ENCODE assay signal across 28 mouse cellular contexts in genomic region chr1:161345111-161345510, GRCm38 (mm10). TPM values are rescaled to one million over a fixed set of nuclear protein-coding genes. Genes with fewer than 3 reads are reported as not detected.
A peak's percentile ranks its signal among the peaks of the same experiment; 100 is the strongest.
DNase-seq lines count a peak whose midpoint lies in the region; ATAC-seq lines count a peak whose summit lies in the region.
"Had no signal": no experiment of that assay in that cellular context is flagged by ENCODE, and none has a peak within 500 bp of the region (broad histone marks: within the 10 kb centered on the region; RNA-seq: fewer than 3 reads in every experiment).

No protein-coding gene starts in this region.

- no peaks in the 10 kb centered on the region for H3K27me3 ChIP-seq in forebrain, embryonic 14.5 days (replicated peaks; ENCODE audit: control insufficient read depth, insufficient read depth, low read length)
- no peaks in the 10 kb centered on the region for H3K27me3 ChIP-seq in forebrain, embryonic 12.5 days
- H3K27me3 ChIP-seq in hindbrain, embryonic 14.5 days (ENCODE audit: control insufficient read depth, insufficient read depth, low read length): no peaks in the 10 kb centered on the region
- H3K27me3 ChIP-seq in hindbrain, embryonic 11.5 days (ENCODE audit: control insufficient read depth, insufficient read depth, low read length): no peaks in the 10 kb centered on the region
- no peaks in the 10 kb centered on the region for H3K27me3 ChIP-seq in midbrain, embryonic 14.5 days (ENCODE audit: control insufficient read depth, insufficient read depth, low read length)
- no peaks in the 10 kb centered on the region for H3K27me3 ChIP-seq in midbrain, embryonic 11.5 days (ENCODE audit: control insufficient read depth, insufficient read depth, low read length)
- H3K27me3 ChIP-seq: CH12.LX; embryonic facial prominence, embryonic 15.5 days; heart, embryonic 15.5 days; hindbrain, embryonic 12.5 days had no signal

- no peaks in the 10 kb centered on the region for H3K4me1 ChIP-seq in forebrain, embryonic 14.5 days (ENCODE audit: control insufficient read depth, insufficient read depth, low read length)
- no peaks in the 10 kb centered on the region for H3K4me1 ChIP-seq in forebrain, embryonic 12.5 days
- H3K4me1 ChIP-seq in hindbrain, embryonic 14.5 days (replicated peaks; ENCODE audit: control insufficient read depth, insufficient read depth, low read length): 0 out of 2 replicates have a peak, but pooled peaks cover 8% of the 10 kb centered on the region
- no peaks in the 10 kb centered on the region for H3K4me1 ChIP-seq in hindbrain, embryonic 11.5 days (replicated peaks; ENCODE audit: control insufficient read depth, insufficient read depth, low read length)
- H3K4me1 ChIP-seq in midbrain, embryonic 14.5 days (ENCODE audit: control insufficient read depth, insufficient read depth, low read length): 0 out of 2 replicates have a peak, but pooled peaks cover 4% of the 10 kb centered on the region
- H3K4me1 ChIP-seq in midbrain, embryonic 11.5 days (ENCODE audit: control insufficient read depth, insufficient read depth, low read length): no peaks in the 10 kb centered on the region
- H3K4me1 ChIP-seq: forebrain, embryonic 10.5 days; heart, embryonic 10.5 days; hindbrain, embryonic 12.5 days had no signal

- peak; percentile 5 for DNase-seq in forebrain, embryonic 14.5 days (ENCODE audit: low spot score)
- peak; percentile 54 for DNase-seq in hindbrain, embryonic 14.5 days (ENCODE audit: low spot score)
- no peak for DNase-seq in hindbrain, embryonic 11.5 days (ENCODE audit: low spot score)
- peak; percentile 14 for DNase-seq in midbrain, embryonic 14.5 days
- no peak for DNase-seq in midbrain, embryonic 11.5 days (ENCODE audit: low spot score, missing footprints)
- peak; percentile 38 for DNase-seq in retina, embryonic 14.5 days (ENCODE audit: low spot score)
- DNase-seq in left cerebral cortex, postnatal 4 days: no peak
- DNase-seq: adrenal gland, postnatal 14 days; cerebellum, adult 18-20 months; cerebellum, adult 9-11 months; cerebellum, postnatal 36 days; gastrocnemius, adult 2 months; gastrocnemius, postnatal 25 days; heart, postnatal 14 days had no signal

- H3K4me3 ChIP-seq in forebrain, embryonic 14.5 days (ENCODE audit: low read depth, low read length): no peak overlapping the region
- no peak overlapping the region for H3K4me3 ChIP-seq in forebrain, embryonic 12.5 days (replicated peaks)
- no peak overlapping the region for H3K4me3 ChIP-seq in hindbrain, embryonic 14.5 days (replicated peaks; ENCODE audit: low read length)
- H3K4me3 ChIP-seq in hindbrain, embryonic 11.5 days (ENCODE audit: low read depth, low read length): no peak overlapping the region
- H3K4me3 ChIP-seq in midbrain, embryonic 14.5 days (replicated peaks; ENCODE audit: low read depth, low read length): no peak overlapping the region
- H3K4me3 ChIP-seq in midbrain, embryonic 11.5 days (ENCODE audit: low read depth, low read length): no peak overlapping the region
- H3K4me3 ChIP-seq: embryonic facial prominence, embryonic 15.5 days; erythroblast, embryonic 14.5 days; forebrain, embryonic 10.5 days; gastrocnemius, adult 2 months; heart, embryonic 10.5 days; heart, embryonic 15.5 days; hindbrain, embryonic 12.5 days had no signal

- H3K9ac ChIP-seq in forebrain, embryonic 14.5 days (ENCODE audit: low read length): no peak overlapping the region
- H3K9ac ChIP-seq in forebrain, embryonic 12.5 days: no peak overlapping the region
- no peak overlapping the region for H3K9ac ChIP-seq in hindbrain, embryonic 14.5 days
- no peak overlapping the region for H3K9ac ChIP-seq in hindbrain, embryonic 11.5 days (ENCODE audit: low read depth, low read length)
- no peak overlapping the region for H3K9ac ChIP-seq in midbrain, embryonic 14.5 days (replicated peaks; ENCODE audit: low read length)
- H3K9ac ChIP-seq in midbrain, embryonic 11.5 days (ENCODE audit: low read length): no peak overlapping the region
- H3K9ac ChIP-seq: embryonic facial prominence, embryonic 15.5 days; heart, embryonic 15.5 days; hindbrain, embryonic 12.5 days had no signal

- intact Hi-C loops in left cerebral cortex, postnatal 4 days (cut with DNase I): no loop called here

- H3K36me3 ChIP-seq in forebrain, embryonic 14.5 days (ENCODE audit: control insufficient read depth, insufficient read depth, low read length): no peaks in the 10 kb centered on the region
- H3K36me3 ChIP-seq in forebrain, embryonic 12.5 days (replicated peaks): no peaks in the 10 kb centered on the region
- H3K36me3 ChIP-seq in hindbrain, embryonic 14.5 days (replicated peaks; ENCODE audit: control insufficient read depth, insufficient read depth): no peaks in the 10 kb centered on the region
- H3K36me3 ChIP-seq in hindbrain, embryonic 11.5 days (ENCODE audit: control insufficient read depth, insufficient read depth, low read length): no peaks in the 10 kb centered on the region
- no peaks in the 10 kb centered on the region for H3K36me3 ChIP-seq in midbrain, embryonic 14.5 days (ENCODE audit: control insufficient read depth, insufficient read depth, low read length)
- no peaks in the 10 kb centered on the region for H3K36me3 ChIP-seq in midbrain, embryonic 11.5 days (ENCODE audit: control insufficient read depth, insufficient read depth, low read length)
- H3K36me3 ChIP-seq: embryonic facial prominence, embryonic 15.5 days; forebrain, embryonic 10.5 days; heart, embryonic 10.5 days; heart, embryonic 15.5 days; hindbrain, embryonic 12.5 days had no signal

- 53% methylated on average over 2 of the region's 2 CpGs for WGBS in forebrain, embryonic 14.5 days
- WGBS in forebrain, embryonic 12.5 days: 52% methylated on average over 2 of the region's 2 CpGs
- whole genome bisulfite sequencing in hindbrain, embryonic 14.5 days: 44% methylated on average over 2 of the region's 2 CpGs
- 56% methylated on average over 2 of the region's 2 CpGs for WGBS in hindbrain, embryonic 11.5 days
- WGBS in midbrain, embryonic 14.5 days: 42% methylated on average over 2 of the region's 2 CpGs
- WGBS in midbrain, embryonic 11.5 days: 55% methylated on average over 2 of the region's 2 CpGs

- H3K4me2 ChIP-seq in forebrain, embryonic 14.5 days (ENCODE audit: low read length): no peak overlapping the region
- H3K4me2 ChIP-seq in forebrain, embryonic 12.5 days: no peak overlapping the region
- H3K4me2 ChIP-seq in hindbrain, embryonic 14.5 days (replicated peaks): no peak overlapping the region
- H3K4me2 ChIP-seq in hindbrain, embryonic 11.5 days (replicated peaks; ENCODE audit: low read depth, low read length): no peak overlapping the region
- no peak overlapping the region for H3K4me2 ChIP-seq in midbrain, embryonic 14.5 days (ENCODE audit: low read length)
- H3K4me2 ChIP-seq in midbrain, embryonic 11.5 days: no peak overlapping the region
- H3K4me2 ChIP-seq: embryonic facial prominence, embryonic 15.5 days; heart, embryonic 15.5 days; hindbrain, embryonic 12.5 days had no signal

- no peak for ATAC-seq in forebrain, embryonic 14.5 days
- no peak for ATAC-seq in forebrain, embryonic 12.5 days (ENCODE audit: low FRiP score)
- 0 out of 2 replicates have a peak, but pooled peaks have one; percentile 17 for ATAC-seq in hindbrain, embryonic 14.5 days (ENCODE audit: low FRiP score)
- ATAC-seq in hindbrain, embryonic 11.5 days (ENCODE audit: low FRiP score): no peak
- no peak for ATAC-seq in midbrain, embryonic 14.5 days (ENCODE audit: low FRiP score, low TSS enrichment)
- ATAC-seq in midbrain, embryonic 11.5 days (ENCODE audit: low FRiP score): no peak
- ATAC-seq: activated CD4-positive, CD25-positive, alpha-beta regulatory T cell, adult 4 months; inflammation-experienced regulatory T-cells, adult 6 months; intestine, postnatal 0 days; Patski had no signal

- H3K9me3 ChIP-seq in forebrain, embryonic 14.5 days (replicated peaks; ENCODE audit: control insufficient read depth, low read length): no peaks in the 10 kb centered on the region
- no peaks in the 10 kb centered on the region for H3K9me3 ChIP-seq in forebrain, embryonic 12.5 days
- no peaks in the 10 kb centered on the region for H3K9me3 ChIP-seq in hindbrain, embryonic 14.5 days (ENCODE audit: control insufficient read depth, low read length)
- no peaks in the 10 kb centered on the region for H3K9me3 ChIP-seq in hindbrain, embryonic 11.5 days (ENCODE audit: control insufficient read depth, low read length)
- H3K9me3 ChIP-seq in midbrain, embryonic 14.5 days (ENCODE audit: control insufficient read depth, low read length): no peaks in the 10 kb centered on the region
- H3K9me3 ChIP-seq in midbrain, embryonic 11.5 days (ENCODE audit: control insufficient read depth, low read length): no peaks in the 10 kb centered on the region
- H3K9me3 ChIP-seq: embryonic facial prominence, embryonic 15.5 days; forebrain, embryonic 10.5 days; heart, embryonic 10.5 days; heart, embryonic 15.5 days; hindbrain, embryonic 12.5 days had no signal

- no peak overlapping the region for H3K27ac ChIP-seq in forebrain, embryonic 14.5 days (ENCODE audit: low read depth, low read length)
- no peak overlapping the region for H3K27ac ChIP-seq in forebrain, embryonic 12.5 days
- no peak overlapping the region for H3K27ac ChIP-seq in hindbrain, embryonic 14.5 days
- no peak overlapping the region for H3K27ac ChIP-seq in hindbrain, embryonic 11.5 days (ENCODE audit: low read depth, low read length)
- H3K27ac ChIP-seq in midbrain, embryonic 14.5 days (replicated peaks; ENCODE audit: low read depth, low read length): no peak overlapping the region
- no peak overlapping the region for H3K27ac ChIP-seq in midbrain, embryonic 11.5 days (ENCODE audit: low read depth, low read length)
- H3K27ac ChIP-seq: embryonic facial prominence, embryonic 15.5 days; forebrain, embryonic 10.5 days; gastrocnemius, adult 2 months; heart, embryonic 10.5 days; hindbrain, embryonic 12.5 days had no signal

RNA-seq across cellular contexts. Expression of gene Tnfsf4, which starts 50.1 kb away (rescaled TPM):
- not detected in 2 replicates for polyA plus RNA-seq in forebrain, embryonic 14.5 days (2014; fragmentation: Nextera tagmentation; extraction: Ambion mirVana)
- not detected in 2 replicates for polyA plus RNA-seq in forebrain, embryonic 12.5 days (2016; fragmentation: Nextera tagmentation; extraction: Ambion mirVana)
- polyA plus RNA-seq in hindbrain, embryonic 14.5 days (2014; fragmentation: Nextera tagmentation; extraction: Ambion mirVana): 0.11 TPM in 1 of 2 replicates, not detected in the other
- not detected in 2 replicates for polyA plus RNA-seq in hindbrain, embryonic 11.5 days (2014; fragmentation: Nextera tagmentation; extraction: Ambion mirVana)
- polyA plus RNA-seq in midbrain, embryonic 14.5 days (2014; fragmentation: Nextera tagmentation; extraction: Ambion mirVana): not detected in 2 replicates
- polyA plus RNA-seq in midbrain, embryonic 11.5 days (2014; fragmentation: Nextera tagmentation; extraction: Ambion mirVana): 0.20 and 0.40 TPM in 2 replicates
- total RNA-seq in left cerebral cortex, postnatal 4 days (2021): not detected
- total RNA-seq: adrenal gland, adult 18-20 months; adrenal gland, postnatal 14 days; gastrocnemius, adult 2 months; gastrocnemius, postnatal 25 days; granulocyte monocyte progenitor cell, adult 5-6 weeks; heart, postnatal 14 days had no signal
- polyA plus RNA-seq: erythroblast, embryonic 14.5 days; forebrain, embryonic 10.5 days; heart, embryonic 10.5 days; hindbrain, embryonic 12.5 days; intestine, postnatal 0 days; Patski had no signal

Comparison
In these comparisons a context has a peak if more than half of its experiments do, and no peak if none do; other contexts are left out.
1. DNase-seq: peak in forebrain, embryonic 14.5 days (single experiment), hindbrain, embryonic 14.5 days (single experiment), midbrain, embryonic 14.5 days (single experiment) and retina, embryonic 14.5 days (single experiment); none in hindbrain, embryonic 11.5 days (single experiment), midbrain, embryonic 11.5 days (single experiment) and left cerebral cortex, postnatal 4 days (single experiment).